Mouse (Mus musculus): Measurements from ENCODE around the gene Zfp36. TPM values are rescaled to one million over a fixed set of nuclear protein-coding genes. Genes with fewer than 3 reads are reported as not detected.

Gene Zfp36
- polyA plus RNA-seq, 1 experiment from 2014 or later = 13.6 TPM

Other genes starting within 250 kb of the Zfp36 start
- 67.5 and 76.4 TPM in 2 replicates for gene Fbl, start 210.5 kb downstream of the Zfp36 start, polyA plus RNA-seq (2015; fragmentation: Nextera tagmentation; extraction: Ambion mirVana)
- gene Dyrk1b, start 200.8 kb downstream of the Zfp36 start, polyA plus RNA-seq (2015; fragmentation: Nextera tagmentation; extraction: Ambion mirVana) = 7.3 and 9.2 TPM in 2 replicates
- 5.2 and 5.9 TPM in 2 replicates for gene Eid2, start 112.4 kb downstream of the Zfp36 start, polyA plus RNA-seq (2015; fragmentation: Nextera tagmentation; extraction: Ambion mirVana)
- gene Eid2b, start 102.5 kb downstream of the Zfp36 start, polyA plus RNA-seq (2015; fragmentation: Nextera tagmentation; extraction: Ambion mirVana) = 8.2 and 8.5 TPM in 2 replicates
- not detected in 2 replicates for gene Selenov, start 89.1 kb downstream of the Zfp36 start, polyA plus RNA-seq (2015; fragmentation: Nextera tagmentation; extraction: Ambion mirVana)
- 0.16 and 0.34 TPM in 2 replicates for gene Dll3, start 78.0 kb downstream of the Zfp36 start, polyA plus RNA-seq (2015; fragmentation: Nextera tagmentation; extraction: Ambion mirVana)
- gene Timm50, start 68.2 kb downstream of the Zfp36 start, polyA plus RNA-seq (2015; fragmentation: Nextera tagmentation; extraction: Ambion mirVana) = 101 and 117 TPM in 2 replicates
- 52.0 and 71.9 TPM in 2 replicates for gene Supt5, start 41.5 kb downstream of the Zfp36 start, polyA plus RNA-seq (2015; fragmentation: Nextera tagmentation; extraction: Ambion mirVana)
- 534 and 573 TPM in 2 replicates for gene Rps16, start 29.6 kb downstream of the Zfp36 start, polyA plus RNA-seq (2015; fragmentation: Nextera tagmentation; extraction: Ambion mirVana)
- gene Plekhg2, start 7.7 kb downstream of the Zfp36 start, polyA plus RNA-seq (2015; fragmentation: Nextera tagmentation; extraction: Ambion mirVana) = 34.3 and 46.7 TPM in 2 replicates
- gene Med29, start 12.5 kb upstream of the Zfp36 start, polyA plus RNA-seq (2015; fragmentation: Nextera tagmentation; extraction: Ambion mirVana) = 42.0 and 45.7 TPM in 2 replicates
- 66.8 and 73.0 TPM in 2 replicates for gene Paf1, start 12.7 kb upstream of the Zfp36 start, polyA plus RNA-seq (2015; fragmentation: Nextera tagmentation; extraction: Ambion mirVana)
- gene Gmfg, start 57.2 kb upstream of the Zfp36 start, polyA plus RNA-seq (2015; fragmentation: Nextera tagmentation; extraction: Ambion mirVana) = 9.6 and 20.9 TPM in 2 replicates
- gene Lrfn1, start 71.7 kb upstream of the Zfp36 start, polyA plus RNA-seq (2015; fragmentation: Nextera tagmentation; extraction: Ambion mirVana) = 1.1 and 1.5 TPM in 2 replicates
- gene Ifnl2, start 130.2 kb upstream of the Zfp36 start, polyA plus RNA-seq (2015; fragmentation: Nextera tagmentation; extraction: Ambion mirVana) = not detected in 2 replicates
- not detected in 2 replicates for gene Ifnl3, start 142.6 kb upstream of the Zfp36 start, polyA plus RNA-seq (2015; fragmentation: Nextera tagmentation; extraction: Ambion mirVana)
- not detected in 2 replicates for gene Sycn, start 160.6 kb upstream of the Zfp36 start, polyA plus RNA-seq (2015; fragmentation: Nextera tagmentation; extraction: Ambion mirVana)
- not detected in 2 replicates for gene Nccrp1, start 167.0 kb upstream of the Zfp36 start, polyA plus RNA-seq (2015; fragmentation: Nextera tagmentation; extraction: Ambion mirVana)
- gene Samd4b, start 217.9 kb upstream of the Zfp36 start, polyA plus RNA-seq (2015; fragmentation: Nextera tagmentation; extraction: Ambion mirVana) = 17.9 and 25.6 TPM in 2 replicates
- 23.3 and 32.3 TPM in 2 replicates for gene Pak4, start 217.9 kb upstream of the Zfp36 start, polyA plus RNA-seq (2015; fragmentation: Nextera tagmentation; extraction: Ambion mirVana)